Mouse (Mus musculus): ENCODE measurements around the gene Gm20594. TPM values are rescaled to one million over a fixed set of nuclear protein-coding genes. Genes with fewer than 3 reads are reported as not detected.

Gene Gm20594
- polyA plus RNA-seq (2012; rRNA removed) = not detected in 2 replicates

GRCm38 (mm10) chr6:79817616-79818015 lies at the start of gene Gm20594:
Gene Gm20594 (plus strand): TSS chr6:79817916.

Other genes starting within 250 kb of the Gm20594 start
- gene Lrrtm4, start 201.0 kb downstream of the Gm20594 start, polyA plus RNA-seq (2012; rRNA removed) = not detected in 2 replicates

Measured in liver, embryonic 18 days (tissue).